Mouse (Mus musculus): ENCODE measurements around the gene Eif2s3x. TPM values are rescaled to one million over a fixed set of nuclear protein-coding genes. Genes with fewer than 3 reads are reported as not detected.
A peak's percentile ranks its signal among the peaks of the same experiment; 100 is the strongest.

Eif2s3x gene
- total RNA-seq (2014; fragmentation: Nextera tagmentation) (188 and 191 TPM in 2 replicates), total RNA-seq (2017) (261 and 281 TPM in 2 replicates)

DNA sequence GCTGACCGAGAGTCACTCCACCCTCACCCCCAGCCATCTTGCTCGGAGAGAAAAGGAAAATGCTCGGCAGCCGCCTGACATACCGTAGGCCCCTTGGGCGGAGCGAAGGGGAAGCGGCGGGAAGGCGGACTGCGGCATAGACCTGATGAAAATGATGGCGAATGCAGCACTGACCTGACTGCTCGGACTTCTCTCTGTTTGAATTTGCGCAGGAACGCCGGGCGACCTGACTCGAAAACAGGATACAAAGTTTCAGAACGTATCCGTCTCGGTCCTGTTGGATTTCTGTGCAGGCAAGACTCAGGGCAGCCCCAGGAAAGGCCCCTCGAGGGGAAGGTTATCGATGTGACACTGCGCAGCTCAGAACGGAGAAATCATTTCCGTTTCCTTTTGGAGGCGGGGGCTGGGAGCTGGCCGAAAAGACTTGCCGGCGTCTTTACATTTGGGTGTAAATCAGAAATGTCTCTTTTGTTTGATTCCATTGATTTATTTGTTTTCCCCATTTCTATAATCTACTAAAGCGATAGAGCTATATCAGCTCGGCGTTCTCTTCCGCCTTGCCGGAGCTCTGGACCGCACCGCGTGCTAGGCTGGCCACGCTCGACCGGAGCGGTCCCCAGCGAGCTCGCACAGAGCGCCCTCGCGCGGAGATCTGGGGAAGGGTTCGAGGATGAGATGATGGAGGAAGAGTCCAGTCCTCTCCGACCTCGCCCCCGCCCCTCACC lies at the start of gene Eif2s3x:
TSS of gene Eif2s3x (minus strand) at position 266 of the 725 bp plus-strand sequence.
- ATAC-seq (replicated peaks; ENCODE audit: low FRiP score, low TSS enrichment, poor library complexity, severe bottlenecking): peak; percentile 93

DNA sequence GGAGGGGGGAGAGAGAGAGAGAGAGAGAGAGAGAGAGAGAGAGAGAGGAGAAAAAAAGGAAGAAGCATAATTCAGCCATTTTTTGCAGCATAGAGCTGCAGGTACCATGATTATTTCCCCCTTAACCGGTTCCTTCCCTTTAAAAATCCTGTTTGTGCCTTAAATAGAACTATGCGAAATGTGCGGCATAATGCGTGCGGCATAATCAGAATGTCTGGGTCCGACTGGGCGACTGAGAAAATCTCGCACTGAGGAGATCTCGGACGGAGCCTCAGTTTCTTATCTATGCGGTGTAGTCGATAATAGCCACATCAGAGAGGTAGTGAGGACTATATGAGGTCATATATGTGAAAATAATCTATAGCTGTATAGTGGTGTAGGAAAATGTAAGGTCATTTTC lies 22.9 kb upstream of the Eif2s3x start:
- ATAC-seq (replicated peaks; ENCODE audit: low FRiP score, low TSS enrichment, poor library complexity, severe bottlenecking): peak; percentile 37; the same call in 1 of the 2 replicates

DNA sequence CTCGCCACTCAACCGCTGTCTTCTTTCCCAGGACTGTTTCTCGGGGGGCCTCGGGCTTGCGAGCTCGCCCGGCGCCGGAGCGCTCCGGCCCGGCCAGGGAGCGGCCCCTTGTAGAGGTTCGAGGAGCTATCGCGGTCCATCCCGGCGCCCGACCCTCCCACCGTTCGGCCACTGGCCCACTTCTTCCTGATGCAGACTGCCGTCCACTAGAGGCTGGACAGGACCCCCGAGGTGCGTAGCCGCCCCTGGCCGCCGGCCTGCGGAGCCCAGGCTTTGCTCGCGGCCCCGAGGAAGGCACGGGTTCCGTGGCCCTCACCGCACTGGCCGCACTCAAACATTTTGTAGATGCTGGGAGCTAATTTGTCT lies 22.5 kb upstream of the Eif2s3x start:
- ATAC-seq (replicated peaks; ENCODE audit: low FRiP score, low TSS enrichment, poor library complexity, severe bottlenecking): no peak

DNA sequence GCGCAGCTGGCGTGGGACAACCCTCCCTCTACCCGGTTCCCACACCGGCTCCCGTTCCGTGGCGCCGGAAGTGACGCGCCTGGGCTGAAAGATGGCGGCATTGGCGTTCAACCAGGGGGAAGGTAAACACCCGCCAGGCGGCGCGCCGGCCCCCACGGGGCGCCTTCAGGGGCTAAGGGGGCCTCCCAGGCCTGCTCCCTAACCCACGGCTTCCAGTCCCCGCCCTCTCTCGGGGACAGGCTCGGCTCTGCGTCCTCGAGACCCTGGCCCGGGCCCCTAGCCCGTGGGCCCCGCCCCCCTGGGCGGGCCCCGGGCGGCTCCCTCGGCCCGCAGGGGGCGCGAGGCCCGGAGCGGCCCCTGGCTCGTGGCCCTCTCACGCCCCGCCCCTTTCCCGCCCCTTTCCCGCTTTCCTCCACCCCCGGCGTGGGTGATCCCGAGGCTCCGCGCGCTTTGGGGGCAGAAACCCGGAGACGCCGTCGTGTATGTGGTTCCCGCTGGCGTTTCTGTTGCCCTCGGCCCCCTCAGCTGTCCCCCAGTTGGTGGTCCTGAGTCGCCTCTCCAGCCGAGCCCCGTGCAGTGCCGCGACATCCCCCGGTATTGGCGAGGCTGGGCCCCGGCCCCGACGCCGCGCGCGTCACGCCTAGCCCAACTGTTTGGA lies 22.0 kb upstream of the Eif2s3x start, which contains the start of gene Klhl15:
TSS of gene Klhl15 (plus strand) at position 68 of the 658 bp plus-strand sequence.
- peak; percentile 91 for ATAC-seq (replicated peaks; ENCODE audit: low FRiP score, low TSS enrichment, poor library complexity, severe bottlenecking)

DNA sequence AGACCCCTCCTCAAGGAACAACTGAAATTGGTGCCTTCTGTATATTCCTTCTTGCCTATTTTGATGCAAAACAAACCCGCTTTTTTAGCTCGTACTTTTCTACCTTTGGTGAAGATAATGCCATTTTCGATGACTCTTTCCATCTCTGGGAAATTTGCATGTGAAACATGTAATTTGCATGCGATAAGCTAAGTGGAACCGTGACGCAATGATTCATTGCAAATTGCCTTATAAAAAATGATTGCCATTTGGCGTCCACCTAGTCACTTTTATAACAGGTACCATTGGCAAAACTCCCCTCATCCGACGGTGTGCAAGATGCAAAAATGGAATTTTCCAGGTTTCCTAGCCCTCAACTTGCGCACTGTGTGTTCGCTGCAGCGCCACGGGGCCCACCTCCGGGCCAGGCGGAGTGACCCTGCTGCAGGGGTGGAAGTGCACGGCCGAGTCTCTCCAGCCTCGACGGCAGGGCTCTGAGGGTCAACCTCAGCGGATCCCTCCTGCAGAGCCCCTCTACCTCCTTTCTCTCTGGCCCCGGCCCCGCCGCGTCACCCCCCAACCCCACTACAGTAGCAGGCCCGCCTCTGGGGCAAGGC lies 21.4 kb upstream of the Eif2s3x start:
- peak; percentile 45 for ATAC-seq (replicated peaks; ENCODE audit: low FRiP score, low TSS enrichment, poor library complexity, severe bottlenecking)

DNA sequence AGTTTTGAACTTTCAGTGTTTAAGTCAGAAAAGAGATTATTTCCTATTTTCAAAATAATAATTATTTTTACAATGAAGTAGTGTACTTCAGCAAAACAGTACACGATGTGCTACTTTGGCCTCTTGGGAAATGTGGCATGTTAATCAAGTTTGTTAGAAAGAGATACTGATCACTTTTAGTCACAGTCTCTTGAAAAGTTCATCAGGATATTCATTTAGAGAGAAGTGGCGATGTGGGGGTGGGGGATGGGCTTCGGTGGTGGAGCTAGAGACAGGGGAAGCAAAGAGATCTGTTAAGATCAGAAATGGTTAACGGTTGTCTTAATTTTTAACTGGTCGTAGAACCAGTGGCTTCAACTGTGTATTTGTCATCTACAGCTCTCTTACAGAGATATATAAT lies 20.8 kb upstream of the Eif2s3x start:
- no peak for ATAC-seq (replicated peaks; ENCODE audit: low FRiP score, low TSS enrichment, poor library complexity, severe bottlenecking)

DNA sequence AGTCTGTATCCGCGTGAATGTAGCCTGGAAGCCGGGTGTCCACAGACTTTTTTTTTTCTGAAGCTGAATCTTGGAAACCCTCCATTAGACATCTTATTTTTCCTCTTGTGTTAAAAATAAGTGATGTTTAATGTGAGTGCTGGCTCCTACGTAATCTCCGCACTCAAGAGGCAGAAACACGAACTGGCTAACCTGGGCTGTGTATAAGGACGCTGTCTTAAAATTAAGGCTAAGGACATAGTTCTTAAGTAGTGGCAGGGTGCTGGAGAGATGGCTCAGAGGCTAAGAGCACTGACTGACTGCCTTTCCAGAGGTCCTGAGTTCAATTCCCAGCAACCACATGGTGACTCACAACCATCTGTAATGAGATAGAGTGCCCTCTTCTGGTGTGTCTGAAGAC lies 722 bp upstream of the Eif2s3x start:
- ATAC-seq (replicated peaks; ENCODE audit: low FRiP score, low TSS enrichment, poor library complexity, severe bottlenecking): peak; percentile 46; the same call in 1 of the 2 replicates

DNA sequence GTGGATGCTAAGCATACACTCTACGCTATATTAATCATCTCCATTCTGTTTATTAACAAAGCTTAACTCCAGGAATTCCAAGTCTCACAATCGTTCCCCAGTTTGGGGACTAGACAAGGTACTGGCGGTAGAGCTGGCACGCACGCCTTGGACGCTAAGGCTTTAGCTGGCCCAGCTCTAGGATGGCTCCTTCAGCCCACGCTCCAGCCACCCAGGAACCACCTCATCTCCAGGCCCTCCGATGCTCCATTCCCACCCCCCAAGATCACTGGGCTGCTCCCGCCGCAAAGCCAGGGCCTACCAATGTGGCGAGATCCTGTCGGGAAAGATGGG lies 432 bp downstream of the Eif2s3x start:
- 0 out of 2 replicates have a peak, but pooled peaks have one; percentile 6 for ATAC-seq (replicated peaks; ENCODE audit: low FRiP score, low TSS enrichment, poor library complexity, severe bottlenecking)

DNA sequence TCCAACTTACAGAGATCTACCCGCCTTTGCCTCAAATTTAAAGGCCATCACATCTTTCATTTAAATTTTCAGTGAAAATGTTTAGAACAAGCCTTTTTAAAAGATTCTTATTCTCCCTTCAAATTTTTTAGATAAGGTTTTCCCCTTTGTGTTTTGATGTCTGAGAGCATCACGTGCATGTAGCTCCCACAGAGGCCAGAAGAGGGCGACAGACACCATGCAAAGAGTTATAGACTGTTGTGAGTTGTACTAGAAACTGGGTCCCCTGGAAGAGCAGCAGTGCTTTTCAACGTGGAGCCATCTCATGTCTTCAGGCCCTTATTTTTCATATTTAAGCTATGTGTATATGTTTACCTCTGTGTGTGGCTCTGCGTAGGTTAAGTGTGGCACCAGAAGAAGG lies 14.9 kb downstream of the Eif2s3x start:
- 0 out of 2 replicates have a peak, but pooled peaks have one; percentile 61 for ATAC-seq (replicated peaks; ENCODE audit: low FRiP score, low TSS enrichment, poor library complexity, severe bottlenecking)

DNA sequence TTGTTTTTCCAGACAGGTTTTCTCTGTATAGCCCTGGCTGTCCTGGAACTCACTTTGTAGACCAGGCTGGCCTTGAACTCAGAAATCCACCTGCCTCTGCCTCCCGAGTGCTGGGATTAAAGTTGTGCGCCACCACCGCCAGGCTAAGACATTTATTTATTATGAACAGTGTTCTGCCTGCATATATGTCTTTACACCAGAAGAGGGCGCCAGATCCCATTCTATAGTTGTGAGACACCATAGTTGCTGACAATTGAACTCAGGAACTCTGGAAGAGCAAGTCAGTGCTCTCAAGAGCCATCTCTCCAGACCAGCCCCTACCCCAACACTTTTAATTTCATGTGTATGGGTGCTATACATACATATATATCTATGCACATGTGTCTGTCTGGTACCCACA lies 18.8 kb downstream of the Eif2s3x start:
- peak; percentile 73 for ATAC-seq (replicated peaks; ENCODE audit: low FRiP score, low TSS enrichment, poor library complexity, severe bottlenecking)

DNA sequence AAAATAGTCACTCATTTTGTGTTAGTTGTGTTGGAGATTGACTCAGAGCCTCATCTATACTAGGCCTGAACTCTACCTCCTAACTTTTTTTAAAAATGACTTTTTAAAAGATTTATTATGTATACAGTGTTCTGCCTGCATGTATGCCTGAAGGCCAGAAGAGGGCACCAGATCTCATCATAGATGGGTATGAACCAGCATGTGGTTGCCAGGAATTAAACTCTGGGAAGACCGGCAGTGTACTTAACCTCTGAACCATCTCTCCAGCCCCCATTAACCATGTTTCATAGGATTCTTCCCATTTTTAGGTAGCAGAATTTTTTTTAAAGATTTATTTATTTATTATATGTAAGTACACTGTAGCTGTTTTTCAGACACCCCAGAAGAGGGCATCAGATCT lies 27.5 kb downstream of the Eif2s3x start:
- no peak for ATAC-seq (replicated peaks; ENCODE audit: low FRiP score, low TSS enrichment, poor library complexity, severe bottlenecking)

DNA sequence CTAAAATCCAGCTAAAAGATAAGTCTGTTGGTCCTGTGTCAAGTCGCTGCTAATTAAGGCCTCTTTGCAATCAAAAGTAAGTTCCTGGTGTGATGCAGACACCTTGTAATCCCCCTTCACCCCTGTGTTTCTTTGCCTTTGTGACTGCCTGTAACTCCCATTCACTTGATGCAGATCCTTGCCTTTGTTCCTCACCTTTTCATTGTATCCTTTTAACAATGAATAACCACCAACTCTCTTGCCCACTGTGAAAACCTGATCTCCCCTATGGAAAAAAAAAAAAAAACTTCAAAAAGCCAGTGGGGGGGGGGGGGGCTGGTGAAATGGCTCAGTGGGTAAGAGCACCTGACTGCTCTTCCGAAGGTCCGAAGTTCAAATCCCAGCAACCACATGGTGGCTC lies 28.8 kb downstream of the Eif2s3x start:
- no peak for ATAC-seq (replicated peaks; ENCODE audit: low FRiP score, low TSS enrichment, poor library complexity, severe bottlenecking)

DNA sequence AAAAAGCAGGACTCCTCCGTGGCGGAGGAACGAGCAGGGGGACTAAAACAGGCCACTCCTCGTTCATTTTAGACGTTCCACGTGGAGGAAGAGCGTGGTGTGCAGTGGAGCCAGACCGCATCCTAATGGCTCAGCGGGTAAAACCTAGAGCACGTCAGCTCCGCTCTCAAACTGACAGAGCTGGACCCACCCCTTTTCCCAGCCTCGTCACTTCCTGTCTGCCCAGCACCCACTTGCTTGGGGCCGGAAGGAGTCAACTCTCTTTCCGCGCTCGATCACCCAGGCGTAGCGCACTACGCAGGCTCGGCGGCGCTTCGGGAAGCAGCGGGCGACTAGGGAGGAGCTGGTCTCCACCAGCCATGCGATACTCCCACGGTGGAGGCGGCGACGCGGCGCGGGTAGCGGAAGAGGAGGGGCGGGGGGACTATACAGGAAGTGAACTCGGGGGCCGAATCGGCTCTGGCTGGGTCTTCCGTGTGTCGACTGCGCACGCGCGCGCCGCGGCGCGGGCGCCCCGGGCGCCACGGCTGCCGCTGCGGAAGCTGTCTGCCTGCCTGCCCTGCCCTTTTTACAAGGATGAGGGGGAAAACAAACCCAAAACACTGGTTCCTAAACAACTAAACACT lies 34.8 kb downstream of the Eif2s3x start:
- peak; percentile 100 for ATAC-seq (replicated peaks; ENCODE audit: low FRiP score, low TSS enrichment, poor library complexity, severe bottlenecking)

DNA sequence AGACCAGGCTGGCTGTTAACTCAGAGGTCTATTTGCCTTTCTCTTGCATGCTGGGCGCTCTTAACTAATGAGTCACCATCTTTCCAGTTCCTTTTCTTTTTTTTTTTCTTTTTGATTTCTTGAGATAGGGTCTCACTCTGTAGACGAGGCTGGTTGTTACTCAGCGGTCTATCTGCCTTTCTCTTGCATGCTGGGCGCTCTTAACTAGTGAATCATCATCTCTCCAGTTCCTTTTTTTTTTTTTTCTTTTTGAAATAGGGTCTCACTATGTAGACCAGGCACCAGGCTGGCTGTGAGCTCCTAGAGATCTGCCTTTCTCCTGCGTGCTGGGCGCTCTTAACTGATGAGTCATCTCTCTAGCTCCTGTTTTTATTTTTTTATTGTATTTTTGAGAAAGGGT lies 43.3 kb downstream of the Eif2s3x start:
- ATAC-seq (replicated peaks; ENCODE audit: low FRiP score, low TSS enrichment, poor library complexity, severe bottlenecking): no peak

DNA sequence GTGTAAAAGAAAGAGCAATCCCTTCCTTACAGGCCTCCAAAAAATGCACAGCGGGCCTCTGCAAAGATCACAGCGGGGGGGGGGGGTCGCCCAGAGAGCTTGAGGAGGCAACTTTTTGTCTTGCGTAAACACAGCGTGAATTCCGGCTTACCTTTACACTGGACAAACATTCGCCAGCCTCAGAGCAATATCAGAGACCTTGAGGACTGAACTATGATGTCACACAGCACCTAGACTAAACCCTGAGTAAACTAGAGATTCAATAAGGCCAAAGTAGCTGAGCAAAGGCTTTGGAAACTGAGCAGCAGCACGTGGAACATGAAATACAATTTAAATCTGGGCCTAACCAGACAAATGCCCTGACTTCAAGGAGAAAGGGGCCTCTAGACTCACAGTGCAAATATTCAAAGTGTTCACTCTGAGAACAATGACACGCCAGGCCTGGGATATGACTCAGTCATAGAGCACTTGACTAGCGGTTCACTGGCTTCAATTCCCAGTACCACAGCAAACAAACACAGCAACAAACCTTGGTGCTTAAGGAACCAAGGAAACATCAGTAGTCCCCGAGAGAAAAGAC lies 60.3 kb downstream of the Eif2s3x start:
- no peak for ATAC-seq (replicated peaks; ENCODE audit: low FRiP score, low TSS enrichment, poor library complexity, severe bottlenecking)

DNA sequence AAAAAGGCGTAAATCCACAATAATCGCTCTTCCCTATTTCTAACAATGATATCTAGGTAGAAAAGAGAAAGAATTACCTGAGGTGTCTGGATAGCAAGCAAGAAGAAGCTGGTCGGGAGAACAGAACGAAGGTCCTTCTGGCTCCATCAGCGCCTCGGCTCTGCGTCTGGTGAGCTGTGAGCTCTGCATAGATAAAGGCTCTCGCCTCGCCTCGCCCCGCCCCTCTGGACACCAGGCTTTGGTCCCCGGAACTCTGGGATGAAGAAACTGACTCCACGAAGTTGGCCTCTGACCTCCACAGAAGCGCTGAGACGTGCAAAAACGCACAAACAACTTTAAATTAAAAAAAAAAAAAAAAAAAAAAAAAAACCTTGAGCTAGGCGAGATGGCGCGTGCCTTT lies 62.2 kb downstream of the Eif2s3x start:
- ATAC-seq (replicated peaks; ENCODE audit: low FRiP score, low TSS enrichment, poor library complexity, severe bottlenecking): no peak

DNA sequence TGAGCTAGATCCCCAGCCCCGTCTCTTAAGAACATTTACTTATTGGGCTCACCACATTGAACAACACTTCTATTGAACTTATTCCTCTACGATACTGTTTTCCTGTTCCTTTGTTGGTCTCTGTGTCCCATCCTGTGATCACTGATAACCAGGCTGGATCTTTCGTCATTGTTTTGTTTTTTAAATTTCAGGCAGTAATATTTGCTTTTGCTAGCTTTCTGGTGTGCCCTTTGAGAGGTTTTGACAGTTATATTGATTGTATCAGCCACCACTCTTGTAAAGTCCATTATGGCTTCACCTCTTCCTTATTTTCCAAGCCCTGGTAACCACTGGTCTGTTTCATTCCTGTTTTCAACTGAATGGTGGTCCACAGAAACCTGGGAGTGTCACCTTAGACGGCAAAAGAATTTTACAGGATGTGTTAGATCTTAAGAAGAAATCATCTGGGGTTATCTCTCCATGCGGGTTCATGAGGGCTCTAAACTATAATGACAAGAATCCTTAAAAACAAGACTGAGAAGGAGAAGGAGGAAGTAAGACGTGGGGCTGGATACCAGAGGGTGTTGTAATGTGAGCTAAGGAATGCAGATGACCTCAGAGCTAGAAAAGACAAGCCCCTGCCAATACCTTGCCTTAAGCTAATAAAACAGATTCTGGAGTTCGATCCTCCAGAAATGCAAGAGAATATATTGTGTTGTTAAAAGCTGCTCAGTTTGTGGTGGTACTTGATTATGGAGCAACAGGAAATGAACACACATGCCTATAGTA lies 70.5 kb downstream of the Eif2s3x start:
- ATAC-seq (replicated peaks; ENCODE audit: low FRiP score, low TSS enrichment, poor library complexity, severe bottlenecking): no peak

DNA sequence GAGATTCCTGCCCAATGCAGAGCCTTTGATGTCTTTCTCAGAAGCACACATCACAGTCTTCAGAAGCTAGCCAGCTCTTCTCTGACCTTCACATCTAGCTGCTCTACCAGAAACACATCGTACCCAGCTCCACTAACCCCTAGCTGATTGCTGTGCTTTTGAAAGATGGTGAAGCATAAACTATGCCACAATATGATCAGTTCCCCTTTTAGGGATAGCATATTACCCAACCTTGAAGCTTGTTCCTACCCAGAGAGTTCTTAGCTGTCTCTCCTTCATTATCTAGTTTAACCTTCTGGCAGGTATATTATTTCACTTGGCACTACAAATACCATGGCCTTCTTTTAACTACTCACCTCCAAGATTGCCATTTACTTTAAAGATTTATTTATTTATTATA lies 72.6 kb downstream of the Eif2s3x start:
- no peak for ATAC-seq (replicated peaks; ENCODE audit: low FRiP score, low TSS enrichment, poor library complexity, severe bottlenecking)

Data from megakaryocyte-erythroid progenitor cell, adult 5-6 weeks (primary cell).